Mouse (Mus musculus) kidney, postnatal 0 days (tissue): Measurements from ENCODE around the gene Bend5. TPM values are rescaled to one million over a fixed set of nuclear protein-coding genes. Genes with fewer than 3 reads are reported as not detected.

Source experiments
- ATAC-seq: fragments of 200-750 bp; cut with Nextera tagmentation; replicated peaks from 2 replicates; pipeline ENCODE4 v1.8.0; 2017; ENCODE audit warnings: low read depth, moderate number of reproducible peaks, moderate TSS enrichment, moderate library complexity; ENCODE audit not compliant: low FRiP score
- DNase-seq: peaks from one replicate; pipeline ENCODE4 v3.0.0-alpha.2; 2016; ENCODE audit warnings: low spot score
- H3K27ac ChIP-seq: fragments of 300-500 bp; sonication (generic); 2 replicates; pipeline ENCODE4 v1.5.1; 2014; ENCODE audit warnings: mild to moderate bottlenecking
- H3K27me3 ChIP-seq: fragments of 300-500 bp; sonication (generic); 2 replicates; pipeline ENCODE4 v1.6.1; 2014; ENCODE audit warnings: low read length, mixed read lengths; ENCODE audit not compliant: insufficient read depth
- H3K36me3 ChIP-seq: fragments of 300-500 bp; sonication (generic); 2 replicates; pipeline ENCODE4 v1.6.1; 2014; ENCODE audit warnings: low read length, mixed read lengths; ENCODE audit not compliant: insufficient read depth
- H3K4me1 ChIP-seq: fragments of 300-500 bp; sonication (generic); replicated peaks from 2 replicates; pipeline ENCODE4 v1.6.1; 2014; ENCODE audit warnings: antibody characterized with exemption, low read length, mixed read lengths; ENCODE audit not compliant: insufficient read depth
- H3K4me2 ChIP-seq: fragments of 300-500 bp; sonication (generic); 2 replicates; pipeline ENCODE4 v1.6.1; 2014; ENCODE audit warnings: mild to moderate bottlenecking, low read length, moderate library complexity, mixed read lengths
- H3K4me3 ChIP-seq: fragments of 300-500 bp; sonication (generic); replicated peaks from 2 replicates; pipeline ENCODE4 v1.5.1; 2014; ENCODE audit warnings: low read depth, low read length
- H3K9ac ChIP-seq: fragments of 300-500 bp; sonication (generic); 2 replicates; pipeline ENCODE4 v1.6.1; 2014; ENCODE audit warnings: low read depth, low read length
- H3K9me3 ChIP-seq: fragments of 300-500 bp; sonication (generic); replicated peaks from 2 replicates; pipeline ENCODE4 v1.6.1; 2016; ENCODE audit warnings: low read length, inconsistent platforms, mixed read lengths
- CTCF ChIP-seq: IDR thresholded peaks from 2 replicates; pipeline ENCODE4 v1.5.1; 2016; ENCODE audit warnings: antibody characterized with exemption, low read depth, mild to moderate bottlenecking, moderate library complexity
- WGBS: fragments of 180-500 bp; shearing (Covaris S2); extraction: QIAGEN DNeasy Blood & Tissue Kit; methylation state at CpG from one replicate; pipeline ENCODE4 v1.1.7; 2014; 5-methylcytosine and 5-hydroxymethylcytosine counted together
- polyA plus RNA-seq: library from polyadenylated mRNA; unstranded; fragments of >200 nt; fragmentation: Nextera tagmentation; extraction: Ambion mirVana; gene quantifications from 2 replicates; pipeline ENCODE4 v1.2.1, GENCODE M21; 2015

Gene Bend5
- polyA plus RNA-seq, 1 experiment from 2014 or later: 33.8 TPM

DNA sequence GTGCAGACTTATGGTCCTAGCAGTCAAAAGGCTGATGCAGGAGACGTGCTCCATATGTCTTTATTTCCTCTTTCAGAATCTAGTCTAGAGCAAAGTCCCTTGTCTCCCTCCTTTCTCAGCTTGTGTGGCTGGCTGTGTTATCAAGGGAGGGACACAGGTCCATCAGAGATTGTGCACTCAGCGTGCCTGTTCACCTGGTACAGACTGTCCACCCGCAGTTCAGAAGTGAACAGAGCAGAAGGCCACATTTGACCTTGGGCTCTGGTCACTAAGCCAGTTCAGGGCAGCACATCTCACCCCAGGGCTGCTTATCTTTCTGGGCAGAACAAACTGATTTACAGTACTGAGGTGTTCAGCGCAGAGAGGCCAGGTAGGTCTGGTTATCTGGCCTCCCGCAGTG is 37.4 kb downstream of the Bend5 start:
- ATAC-seq (no peak), DNase-seq (no peak)
- Histone ChIP-seq H3K27me3 (no peaks in the 10 kb centered on the region), H3K27ac (no peak overlapping the region), H3K4me3 (no peak overlapping the region), H3K4me1 (no peaks in the 10 kb centered on the region), H3K4me2 (no peak overlapping the region), H3K36me3 (0 out of 2 replicates have a peak, but pooled peaks cover 9% of the 10 kb centered on the region), H3K9me3 (no peaks in the 10 kb centered on the region), H3K9ac (no peak overlapping the region)
- no peak for TF ChIP-seq CTCF
- WGBS: 82% methylated on average over 5 of the region's 5 CpGs

DNA sequence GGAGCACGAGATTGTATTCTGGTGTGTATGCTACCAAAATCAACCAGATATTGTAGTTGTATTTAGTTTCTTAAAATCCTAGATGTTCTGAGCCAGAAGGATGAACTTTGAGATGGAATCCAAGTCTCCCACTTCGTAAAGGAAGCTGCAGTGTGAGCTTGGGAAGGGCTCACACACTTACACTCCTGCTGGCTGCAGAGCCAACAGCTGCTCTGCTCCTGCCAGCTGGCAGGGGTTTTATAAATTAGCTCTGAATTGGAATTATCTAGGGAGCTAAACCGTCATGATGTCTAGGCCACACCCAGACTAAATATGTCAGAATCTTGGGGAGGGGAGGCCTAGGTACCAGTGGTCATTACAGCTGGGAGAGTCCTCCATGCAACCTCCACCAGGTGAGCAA is 38.5 kb downstream of the Bend5 start:
- Histone ChIP-seq H3K27me3 (no peaks in the 10 kb centered on the region), H3K9ac (no peak overlapping the region), H3K4me2 (no peak overlapping the region), H3K9me3 (no peaks in the 10 kb centered on the region), H3K27ac (no peak overlapping the region), H3K4me3 (no peak overlapping the region), H3K4me1 (no peaks in the 10 kb centered on the region), H3K36me3 (0 out of 2 replicates have a peak, but pooled peaks cover 9% of the 10 kb centered on the region)
- ATAC-seq (no peak), DNase-seq (no peak)
- no peak for TF ChIP-seq CTCF
- 69% methylated on average over 3 of the region's 3 CpGs for WGBS

DNA sequence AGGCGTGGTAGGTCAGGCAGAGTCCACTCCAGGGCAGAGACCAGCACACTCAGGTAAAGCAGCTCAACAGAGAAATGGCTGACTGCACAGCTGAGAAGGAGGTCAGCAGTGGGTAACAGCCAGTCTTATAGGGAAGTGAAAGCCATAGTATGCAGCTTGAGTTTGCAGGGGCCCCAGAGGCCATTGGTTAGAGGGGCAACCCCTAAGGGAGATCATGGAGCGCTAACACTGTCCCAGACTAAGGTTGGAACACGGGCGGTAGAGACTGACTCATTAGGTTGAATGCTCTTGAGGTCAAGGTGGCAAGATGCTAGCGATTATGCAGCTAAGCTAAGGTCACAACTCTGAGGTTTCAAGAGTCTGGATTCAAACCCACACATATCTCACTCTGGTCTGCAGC is 40.8 kb downstream of the Bend5 start:
- ATAC-seq (peak; percentile 61; the same call in 1 of the 2 replicates), DNase-seq (no peak)
- Histone ChIP-seq H3K36me3 (0 out of 2 replicates have a peak, but pooled peaks cover 5% of the 10 kb centered on the region), H3K27ac (no peak overlapping the region), H3K4me3 (no peak overlapping the region), H3K9me3 (no peaks in the 10 kb centered on the region), H3K4me2 (no peak overlapping the region), H3K9ac (no peak overlapping the region), H3K4me1 (no peaks in the 10 kb centered on the region), H3K27me3 (no peaks in the 10 kb centered on the region)
- TF ChIP-seq CTCF: no peak
- WGBS: 73% methylated on average over 5 of the region's 5 CpGs

DNA sequence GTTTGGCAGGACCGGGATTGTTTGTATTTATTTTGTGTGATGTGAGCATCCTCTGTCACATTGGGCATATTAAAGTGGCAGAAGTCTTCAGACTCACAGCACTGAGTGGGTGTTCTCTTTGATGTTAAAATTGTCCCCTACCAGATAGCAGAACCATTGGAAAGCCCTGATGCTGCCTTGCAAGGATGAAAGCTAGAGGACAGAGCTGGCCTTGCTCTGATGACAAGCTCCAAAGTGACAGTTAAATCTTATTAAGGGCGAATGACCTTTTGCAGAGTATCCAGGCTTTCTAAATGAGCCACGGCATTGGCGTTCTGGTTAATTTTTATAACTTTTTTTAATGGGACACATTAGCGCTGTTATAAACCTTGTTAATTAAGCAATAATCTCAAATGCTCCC is 42.8 kb downstream of the Bend5 start:
- no peak for ATAC-seq
- Histone ChIP-seq H3K9me3 (no peaks in the 10 kb centered on the region), H3K27ac (no peak overlapping the region), H3K36me3 (0 out of 2 replicates have a peak, but pooled peaks cover 5% of the 10 kb centered on the region), H3K27me3 (no peaks in the 10 kb centered on the region), H3K4me3 (no peak overlapping the region), H3K4me1 (no peaks in the 10 kb centered on the region), H3K4me2 (no peak overlapping the region), H3K9ac (no peak overlapping the region)
- WGBS: 70% methylated on average over 5 of the region's 5 CpGs
- no peak for DNase-seq
- no peak for TF ChIP-seq CTCF

DNA sequence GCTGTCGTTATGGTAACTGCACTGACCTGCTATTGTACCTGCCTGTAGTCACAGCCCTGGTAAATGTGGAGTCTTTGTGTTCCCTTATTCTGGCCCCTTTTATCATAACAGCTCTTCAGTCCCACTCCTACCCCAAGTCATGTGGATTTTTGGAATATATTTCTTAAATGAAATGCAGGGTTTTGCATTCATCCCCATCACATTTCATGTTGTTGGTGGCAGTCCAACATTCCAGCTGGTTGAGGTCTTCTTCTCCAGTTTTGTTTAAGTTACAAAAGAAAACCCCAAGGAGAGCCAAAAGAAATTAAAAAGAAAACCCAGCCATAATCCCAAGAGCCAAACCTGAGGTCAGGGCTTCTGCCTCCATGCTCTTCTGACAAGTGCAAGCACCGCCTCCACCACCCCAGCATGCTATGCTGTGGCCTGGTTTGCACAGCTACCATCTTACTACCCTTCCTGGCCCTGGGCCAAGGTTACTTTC is 52.5 kb downstream of the Bend5 start:
- no peak overlapping the region for H3K27ac ChIP-seq
- 75% methylated on average over 2 of the region's 2 CpGs for WGBS

DNA sequence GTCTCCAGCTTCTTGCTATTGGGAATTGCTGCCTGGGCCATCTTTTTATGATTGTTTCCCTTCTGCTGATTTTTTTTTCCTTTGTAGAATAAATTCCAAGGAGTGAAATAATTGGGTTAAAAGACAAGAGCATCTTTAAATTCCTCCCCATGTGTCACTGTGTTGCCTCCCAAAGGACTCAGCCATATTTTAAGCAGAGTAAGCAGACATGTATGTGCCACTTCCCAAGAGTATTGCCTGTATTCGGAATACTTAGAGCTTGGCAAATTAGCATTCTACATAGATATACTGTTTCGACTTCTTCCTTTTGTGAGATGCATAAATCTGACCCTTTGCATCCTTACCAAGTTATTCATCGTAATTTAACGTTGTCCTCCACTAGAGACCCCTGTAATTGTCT is 53.0 kb downstream of the Bend5 start:
- H3K4me1 ChIP-seq: no peaks in the 10 kb centered on the region
- no peaks in the 10 kb centered on the region for H3K36me3 ChIP-seq
- WGBS: 70% methylated on average over 4 of the region's 4 CpGs
- no peak overlapping the region for H3K9ac ChIP-seq
- no peak overlapping the region for H3K27ac ChIP-seq
- H3K4me3 ChIP-seq: no peak overlapping the region
- ATAC-seq (no peak), DNase-seq (no peak)
- H3K27me3 ChIP-seq: no peaks in the 10 kb centered on the region
- TF ChIP-seq CTCF: no peak
- no peak overlapping the region for H3K4me2 ChIP-seq
- no peaks in the 10 kb centered on the region for H3K9me3 ChIP-seq

More for the DNA sequence above, 52.5 kb downstream of the Bend5 start:
- Histone ChIP-seq H3K27me3 (no peaks in the 10 kb centered on the region), H3K9me3 (no peaks in the 10 kb centered on the region), H3K9ac (no peak overlapping the region), H3K36me3 (no peaks in the 10 kb centered on the region), H3K4me2 (no peak overlapping the region), H3K4me3 (no peak overlapping the region), H3K4me1 (no peaks in the 10 kb centered on the region)
- no peak for TF ChIP-seq CTCF
- ATAC-seq: no peak
- DNase-seq: peak; percentile 34

DNA sequence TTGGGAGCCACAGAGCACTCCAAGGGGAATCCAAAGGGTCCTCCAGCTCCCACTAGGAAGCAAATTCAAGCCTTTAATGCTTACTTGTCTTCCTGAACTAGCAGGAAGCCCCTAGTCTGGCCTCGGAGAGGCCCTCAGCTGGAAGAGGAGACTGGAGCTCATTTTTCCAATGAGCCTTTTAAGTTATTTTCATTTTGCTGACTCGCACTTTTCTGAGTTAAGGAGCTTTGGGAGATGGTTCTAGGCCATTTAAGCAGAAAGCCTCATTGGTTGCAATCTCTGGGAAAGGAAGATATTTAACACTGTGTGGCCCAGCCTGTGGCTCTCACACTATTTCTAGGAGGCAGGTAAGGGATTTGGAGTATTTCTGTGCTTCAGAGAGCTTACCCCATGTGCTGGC is 55.0 kb downstream of the Bend5 start:
- ATAC-seq (no peak), DNase-seq (no peak)
- H3K27me3 ChIP-seq: no peaks in the 10 kb centered on the region
- no peaks in the 10 kb centered on the region for H3K9me3 ChIP-seq
- H3K9ac ChIP-seq: no peak overlapping the region
- H3K4me1 ChIP-seq: no peaks in the 10 kb centered on the region
- H3K4me2 ChIP-seq: no peak overlapping the region
- 67% methylated on average over 2 of the region's 2 CpGs for WGBS
- no peaks in the 10 kb centered on the region for H3K36me3 ChIP-seq
- H3K4me3 ChIP-seq: no peak overlapping the region
- no peak overlapping the region for H3K27ac ChIP-seq
- TF ChIP-seq CTCF: no peak
